Mouse (Mus musculus) cerebellum, adult 11 months (tissue): ENCODE measurements around the gene Fopnl.
A peak's percentile ranks its signal among the peaks of the same experiment; 100 is the strongest.

Source experiments
- DNase-seq: peaks from one replicate; pipeline ENCODE4 v3.0.0; 2022

Fopnl gene

DNA sequence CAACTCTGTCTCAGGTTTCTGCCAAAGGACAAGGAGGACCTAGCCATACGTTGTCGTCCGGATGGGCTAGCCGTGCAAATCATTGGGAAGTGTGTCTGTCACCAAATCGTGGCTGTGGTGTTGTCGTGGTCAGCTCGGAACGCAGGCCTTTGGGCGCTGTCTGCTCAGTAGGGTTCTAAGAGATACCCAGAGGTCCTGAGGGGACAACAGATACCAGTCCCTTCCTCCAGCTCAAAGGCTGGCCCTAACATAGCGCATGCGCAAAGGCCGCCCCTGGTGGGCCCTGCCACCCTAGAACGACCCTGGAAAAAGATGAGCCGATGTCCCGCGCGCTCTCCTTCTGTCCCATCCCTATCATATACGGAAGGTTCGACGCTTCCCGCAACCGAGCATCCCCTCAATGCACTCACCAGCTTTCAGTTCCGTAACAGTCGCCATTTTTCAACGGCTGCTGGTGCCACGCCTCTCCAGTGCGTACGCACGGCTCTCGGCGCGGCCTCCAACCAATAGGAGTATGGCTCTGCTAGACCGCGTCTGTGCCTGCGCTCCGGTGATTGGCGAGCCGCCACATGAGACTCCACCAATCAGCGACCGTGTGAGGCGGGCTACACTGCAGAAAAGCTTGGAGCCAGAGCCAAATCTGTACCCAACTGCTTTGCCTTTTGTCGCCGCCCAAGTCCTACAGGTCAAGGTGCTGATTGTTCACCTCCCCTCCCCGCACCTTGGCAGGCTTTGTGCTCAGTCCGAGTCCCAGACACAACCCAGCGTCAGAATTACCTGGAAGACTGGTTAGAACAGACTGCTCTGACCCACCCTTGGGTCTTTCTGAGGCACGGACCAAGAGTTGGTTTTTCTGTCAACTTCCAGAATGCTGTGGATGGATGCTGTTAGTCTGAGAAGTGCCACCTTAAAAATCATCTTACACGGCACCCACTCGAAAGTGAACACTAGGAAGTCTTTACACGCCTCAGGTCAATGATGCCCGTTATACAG lies at the start of gene Fopnl:
Fopnl (minus strand) TSS at position 522 of the 993 bp plus-strand sequence.
- peak; percentile 99 for DNase-seq

DNA sequence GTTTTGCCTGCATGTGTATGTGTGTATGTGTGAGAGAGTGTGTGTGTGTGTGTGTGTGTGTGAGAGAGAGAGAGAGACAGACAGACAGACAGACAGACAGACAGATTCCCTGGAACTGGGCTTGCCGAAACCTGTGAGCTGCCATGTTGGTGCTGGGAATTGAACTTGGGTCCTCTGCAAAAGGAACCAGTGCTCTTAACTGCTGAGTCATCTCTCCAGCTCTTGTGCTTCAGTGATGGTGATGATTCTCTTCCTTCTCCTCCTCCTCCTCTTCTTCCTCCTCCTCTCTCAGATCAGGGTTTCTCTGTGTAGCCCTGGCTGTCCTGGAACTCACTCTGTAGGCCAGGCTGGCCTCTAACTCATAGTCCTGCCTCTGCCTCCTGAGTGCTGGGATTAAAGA lies 48.8 kb upstream of the Fopnl start:
- no peak for DNase-seq

DNA sequence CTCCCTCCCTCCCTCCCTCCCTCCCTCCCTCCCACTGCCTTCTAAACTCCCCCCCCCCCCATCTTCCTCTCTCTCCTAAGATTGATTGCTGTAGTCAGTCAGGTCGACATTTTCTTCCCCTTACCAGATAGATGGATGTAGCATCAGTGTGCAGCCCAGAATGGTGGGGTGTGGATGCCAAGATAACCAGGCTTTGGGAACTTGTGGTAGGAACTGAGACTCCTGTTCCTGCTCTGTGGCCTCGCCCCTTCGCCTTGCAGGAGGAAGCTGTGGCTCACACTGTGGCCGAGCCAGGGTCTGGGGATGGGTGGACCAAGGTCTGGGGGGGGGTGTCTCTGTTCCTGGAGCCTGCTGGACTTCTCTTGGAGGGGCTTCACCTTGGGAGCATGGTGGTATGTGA lies 48.3 kb upstream of the Fopnl start:
- no peak for DNase-seq

DNA sequence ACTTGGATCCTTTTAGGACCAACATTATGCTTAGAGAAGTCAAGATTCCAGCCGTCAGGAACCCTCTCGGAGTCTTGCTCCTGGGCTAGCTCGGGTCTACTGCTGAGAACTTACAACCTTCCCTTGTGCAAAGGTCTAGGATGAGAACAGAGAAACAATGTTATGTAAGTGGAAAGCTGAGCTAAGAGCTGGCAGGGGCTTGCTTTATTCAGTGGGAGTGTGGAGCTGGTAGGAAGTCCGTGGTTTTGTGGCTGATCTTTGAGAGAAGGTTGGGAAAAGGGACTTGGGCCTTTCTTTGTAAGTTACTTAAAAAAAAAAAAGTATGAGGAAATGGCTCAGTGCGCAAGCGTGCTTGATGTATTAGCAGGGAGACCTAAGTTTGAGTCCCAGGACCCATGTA lies 46.9 kb upstream of the Fopnl start:
- DNase-seq, result no peak

DNA sequence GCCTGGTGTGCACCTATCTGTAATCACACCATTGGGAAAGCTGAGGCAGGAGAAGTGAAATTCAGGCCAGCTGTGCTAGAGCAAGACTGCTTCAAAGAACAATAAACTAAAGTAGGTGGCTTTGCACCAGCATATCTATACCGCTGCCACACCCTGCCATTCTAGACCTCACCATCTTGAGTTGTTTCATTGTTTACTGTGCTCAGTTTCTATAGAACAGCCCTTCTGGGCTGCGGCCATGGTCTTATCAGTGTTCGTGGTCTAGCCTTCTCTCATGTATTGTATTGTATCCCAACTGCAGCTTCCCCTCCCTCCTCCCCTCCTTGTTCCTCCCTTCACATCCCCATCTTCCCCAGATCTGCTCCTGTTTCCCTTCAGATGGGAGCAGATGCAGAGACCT lies 46.3 kb upstream of the Fopnl start:
- no peak for DNase-seq

DNA sequence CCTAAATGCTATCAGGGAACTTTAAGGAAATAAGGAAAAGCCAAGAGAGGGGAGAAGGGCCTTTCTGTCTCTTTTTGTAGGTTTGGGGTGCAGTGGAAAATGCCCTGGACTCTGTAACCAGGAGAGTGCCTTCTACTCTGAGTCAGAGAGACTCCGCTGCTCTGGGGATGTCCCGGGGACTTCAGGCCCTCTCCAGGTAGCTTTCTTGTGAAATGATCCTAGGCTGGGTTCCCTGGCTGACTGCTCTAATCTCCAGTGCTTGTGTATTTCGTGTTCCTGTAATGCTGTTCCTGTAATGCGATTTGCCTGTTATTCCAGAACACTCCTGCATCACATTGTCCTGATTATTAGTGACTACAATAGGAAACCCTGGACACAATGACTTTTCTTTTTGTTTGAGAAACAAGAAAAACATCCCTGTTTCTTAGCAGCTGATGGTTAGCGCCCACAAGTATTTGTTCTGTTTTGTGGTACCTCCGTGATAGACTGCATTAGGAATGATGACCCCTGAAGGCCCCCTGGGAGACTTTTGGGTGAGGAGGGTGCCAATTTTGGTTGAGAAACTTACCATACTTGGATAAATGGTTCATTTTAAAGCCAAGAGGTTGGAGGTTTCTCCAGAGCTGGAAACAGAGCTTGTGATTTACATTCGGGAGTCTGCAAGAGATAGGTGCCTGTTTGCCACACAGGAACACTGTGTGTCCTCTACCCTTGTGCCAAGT lies 45.1 kb upstream of the Fopnl start:
- DNase-seq, result no peak

DNA sequence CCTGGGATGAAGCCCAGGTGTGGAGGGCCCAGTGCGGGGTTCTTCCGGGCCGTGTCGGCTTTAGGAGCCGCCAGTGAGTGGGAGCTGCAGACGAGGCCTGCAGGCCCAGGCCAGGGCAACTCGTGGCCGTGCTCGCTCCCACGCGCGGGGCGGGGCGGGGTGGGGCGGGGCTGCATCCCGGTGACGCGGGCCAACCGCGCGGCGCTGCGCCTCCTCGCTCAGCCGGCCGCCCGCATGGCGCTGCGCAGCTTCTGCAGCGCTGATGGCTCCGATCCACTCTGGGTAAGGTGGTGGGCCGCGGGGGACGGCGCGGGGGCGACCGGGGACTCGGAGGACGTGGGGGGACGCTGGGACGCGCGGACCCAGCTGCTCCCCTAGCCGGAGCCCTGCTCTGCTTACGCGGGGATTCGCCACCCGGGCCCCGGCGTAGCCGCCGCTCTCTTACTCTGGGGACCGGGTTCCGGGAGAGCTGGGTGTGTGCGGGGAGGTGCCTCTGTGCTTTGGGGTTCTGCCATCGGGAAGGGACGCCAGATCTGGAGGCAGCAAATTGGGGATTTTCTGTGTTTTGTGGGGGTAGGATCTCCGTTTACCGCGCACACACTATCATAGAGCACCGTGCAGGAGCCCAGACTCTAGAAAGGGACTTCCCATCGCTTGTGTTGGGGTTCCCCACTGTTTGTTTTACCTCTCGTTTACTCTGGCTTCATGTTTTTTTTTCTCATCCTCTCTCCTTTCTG lies 44.3 kb upstream of the Fopnl start, which contains the start of gene Abcc1:
Abcc1 (plus strand) TSS at position 197 of the 737 bp plus-strand sequence.
- peak; percentile 76 for DNase-seq

DNA sequence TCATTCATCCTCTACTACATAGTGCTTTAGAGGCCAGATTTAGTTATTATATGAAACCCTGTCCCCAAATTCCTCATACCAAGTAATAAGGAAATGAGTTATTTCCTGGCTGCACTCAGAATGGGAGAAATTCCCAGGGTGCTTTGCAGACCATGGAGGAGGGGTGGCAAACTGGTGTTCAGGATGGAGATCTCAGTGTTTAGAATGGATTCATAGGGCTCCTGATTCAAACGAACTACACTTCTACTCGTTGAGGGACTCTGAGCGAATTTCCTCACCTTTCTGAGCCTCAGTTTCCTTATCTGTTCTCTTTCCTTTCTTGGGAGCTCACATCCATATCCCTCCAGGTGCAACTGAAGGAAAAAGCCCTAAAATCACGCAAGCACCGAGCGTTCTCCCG lies 43.7 kb upstream of the Fopnl start:
- DNase-seq, result no peak

DNA sequence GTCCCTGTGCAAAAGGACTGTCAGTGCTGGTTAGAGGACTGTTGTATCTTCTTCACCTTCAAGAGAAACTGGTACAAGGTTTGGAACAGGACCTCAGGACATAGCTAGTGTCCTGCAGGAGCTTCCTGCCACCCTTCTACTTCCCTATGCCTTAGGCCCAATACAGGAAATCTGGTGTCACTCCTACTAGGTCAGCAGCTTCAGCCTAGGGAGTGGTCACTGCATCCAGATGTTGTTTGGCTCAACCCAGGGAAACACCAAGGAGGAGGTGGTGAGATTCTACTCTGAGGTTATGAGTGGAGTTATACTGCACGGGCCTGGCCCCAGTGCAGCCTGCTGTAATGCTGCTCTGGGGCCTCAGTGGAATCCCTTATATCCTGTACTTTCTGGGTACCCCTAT lies 41.3 kb upstream of the Fopnl start:
- no peak for DNase-seq

DNA sequence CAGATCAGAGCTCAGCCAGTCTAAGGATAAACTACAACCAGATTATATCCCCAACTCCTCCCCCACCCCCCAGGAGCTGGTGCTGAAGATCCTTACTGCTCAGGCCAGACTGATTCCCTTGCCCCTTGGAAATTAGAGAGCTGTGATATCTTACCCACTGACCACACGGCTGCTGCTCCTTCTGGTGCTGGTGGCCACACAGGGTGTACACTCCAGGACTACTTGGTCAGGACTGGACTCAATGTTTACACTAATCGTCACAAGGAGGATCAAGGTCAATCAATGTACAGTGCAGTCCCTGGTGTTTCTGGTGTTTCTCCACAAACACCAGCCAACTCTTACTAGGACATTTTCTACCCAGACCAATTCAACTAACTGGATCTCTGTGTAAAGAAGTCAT lies 40.7 kb upstream of the Fopnl start:
- DNase-seq, result no peak

DNA sequence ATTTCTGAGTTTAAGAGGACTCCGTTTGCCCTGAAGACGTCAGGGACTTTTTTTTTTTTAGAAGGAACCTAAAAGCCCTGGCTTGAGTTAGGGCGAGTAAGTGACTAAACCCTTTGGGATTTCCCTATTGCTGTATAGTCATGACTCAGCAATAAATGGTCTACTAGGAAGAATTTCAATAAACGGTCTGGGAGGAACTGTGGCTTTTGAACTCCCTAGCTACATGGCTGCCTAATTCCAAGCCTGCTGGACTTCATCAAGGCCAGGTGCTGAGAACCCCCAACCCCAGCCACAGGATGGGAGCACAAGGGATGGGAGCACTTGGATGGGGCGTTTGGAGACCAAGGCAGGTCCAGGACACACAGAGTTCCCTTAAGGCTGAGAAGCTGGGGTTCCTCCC lies 35.5 kb upstream of the Fopnl start:
- DNase-seq, result no peak

DNA sequence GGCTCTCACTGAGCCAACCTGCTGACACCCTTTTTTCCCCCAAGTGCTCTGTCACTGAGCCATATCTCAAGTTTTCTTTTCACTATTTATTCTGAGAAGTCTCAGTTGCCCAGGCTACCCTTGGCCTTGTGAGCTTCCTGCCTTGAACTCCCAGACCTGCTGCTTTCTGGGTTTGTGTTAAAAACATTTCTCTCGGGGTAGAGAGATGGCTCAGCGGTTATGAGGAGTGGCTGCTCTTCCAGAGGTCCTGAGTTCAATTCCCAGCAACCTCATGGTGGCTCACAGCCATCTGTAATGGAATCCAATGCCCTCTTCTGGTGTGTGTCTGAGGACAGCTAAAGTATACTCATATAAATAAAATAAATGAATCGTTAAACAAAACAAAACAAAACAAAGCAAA lies 35.0 kb upstream of the Fopnl start:
- DNase-seq, result no peak

DNA sequence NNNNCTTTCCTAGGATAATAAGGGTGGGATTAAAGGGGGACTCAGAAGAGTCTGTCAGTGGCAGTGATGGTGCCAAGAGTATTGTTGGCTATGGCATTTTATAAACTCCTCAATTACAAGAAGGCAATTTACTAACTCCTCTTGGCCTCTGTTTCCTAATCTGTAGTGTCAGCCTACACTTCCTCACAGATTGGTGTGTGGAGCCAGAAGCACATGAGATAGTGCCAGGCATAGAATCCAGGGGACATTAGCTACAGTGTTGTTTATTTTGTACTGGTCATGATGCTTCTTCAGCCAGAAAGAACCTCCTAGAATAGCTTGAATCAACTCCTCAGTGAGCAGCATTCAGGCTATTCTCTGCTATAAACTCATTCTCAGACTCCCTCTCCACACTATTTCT lies 34.4 kb upstream of the Fopnl start:
- no peak for DNase-seq

DNA sequence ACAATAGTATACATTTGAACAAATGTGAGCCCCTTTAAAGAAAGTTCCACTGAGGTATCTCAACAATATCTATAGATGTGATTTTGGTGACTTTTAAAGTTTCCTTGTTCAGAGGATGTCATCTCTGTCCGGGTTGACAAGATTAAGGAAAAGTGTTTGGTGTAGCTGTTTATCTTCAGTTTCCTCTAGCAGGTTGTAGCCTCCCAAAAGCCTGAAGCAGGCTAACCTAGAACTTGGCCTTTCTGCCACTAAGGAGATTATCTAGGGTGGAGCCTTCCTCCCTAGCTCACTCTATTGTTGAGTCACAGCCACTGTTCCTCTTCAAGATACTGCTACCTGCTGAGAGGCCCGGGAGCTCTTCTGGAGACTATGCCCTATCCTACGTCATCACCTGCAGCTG lies 27.8 kb upstream of the Fopnl start:
- DNase-seq, result no peak

DNA sequence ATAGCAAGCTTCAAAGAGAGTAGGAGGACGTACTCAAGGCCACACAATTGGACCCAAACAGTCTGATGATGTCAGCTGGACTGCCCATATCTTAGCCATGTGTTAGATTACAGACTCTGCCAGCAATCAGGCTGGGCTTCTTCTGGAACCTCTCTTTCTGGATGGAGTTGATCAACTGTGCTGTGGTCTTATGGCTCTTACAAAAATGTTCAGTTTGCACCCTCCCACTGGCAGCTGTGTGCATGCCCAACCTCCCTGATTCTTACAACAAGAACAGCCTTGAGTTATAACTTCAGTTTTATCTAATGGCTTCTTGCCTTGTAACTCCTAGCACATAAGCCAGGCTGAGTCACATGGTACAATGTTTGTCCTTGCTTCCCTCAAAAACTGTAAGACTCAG lies 11.0 kb upstream of the Fopnl start:
- DNase-seq, result no peak

DNA sequence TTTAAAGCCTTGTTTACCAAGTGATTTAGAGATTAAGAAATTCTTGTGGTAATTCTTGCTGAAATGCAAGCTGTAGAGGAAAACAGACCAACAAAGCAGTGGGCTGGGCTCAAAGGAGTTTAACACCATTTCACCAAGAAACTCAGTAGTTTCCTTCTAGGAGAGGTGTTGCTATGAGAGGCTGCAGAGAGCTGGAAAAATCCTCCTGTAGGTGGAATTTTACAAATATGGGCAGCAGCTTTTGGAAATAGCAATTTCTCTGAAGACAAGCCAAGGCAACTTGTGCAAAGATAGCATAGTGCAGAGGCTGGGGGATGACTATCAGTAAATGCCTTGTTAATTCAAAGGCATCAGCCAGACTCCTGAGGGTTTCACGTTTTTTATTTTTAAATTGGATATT lies 3.3 kb upstream of the Fopnl start:
- no peak for DNase-seq

DNA sequence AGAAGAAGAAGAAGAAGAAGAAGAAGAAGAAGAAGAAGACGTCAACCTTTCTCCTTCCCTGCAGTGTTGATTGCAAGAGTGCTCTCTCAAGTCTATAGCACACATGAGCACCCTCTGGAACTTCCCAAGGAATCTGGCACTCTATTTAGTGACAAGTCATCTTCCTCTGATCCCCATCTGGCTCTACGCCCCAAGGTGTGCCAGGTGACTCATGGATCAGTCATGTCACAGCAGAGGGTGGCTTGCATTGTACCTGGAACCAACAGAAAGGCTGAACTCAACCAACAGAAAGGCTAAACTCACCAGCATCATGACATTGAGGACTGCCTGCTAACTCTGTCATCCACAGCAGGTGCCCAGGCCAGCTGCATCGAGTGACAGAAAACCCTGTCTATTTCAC lies 2.5 kb upstream of the Fopnl start:
- no peak for DNase-seq

DNA sequence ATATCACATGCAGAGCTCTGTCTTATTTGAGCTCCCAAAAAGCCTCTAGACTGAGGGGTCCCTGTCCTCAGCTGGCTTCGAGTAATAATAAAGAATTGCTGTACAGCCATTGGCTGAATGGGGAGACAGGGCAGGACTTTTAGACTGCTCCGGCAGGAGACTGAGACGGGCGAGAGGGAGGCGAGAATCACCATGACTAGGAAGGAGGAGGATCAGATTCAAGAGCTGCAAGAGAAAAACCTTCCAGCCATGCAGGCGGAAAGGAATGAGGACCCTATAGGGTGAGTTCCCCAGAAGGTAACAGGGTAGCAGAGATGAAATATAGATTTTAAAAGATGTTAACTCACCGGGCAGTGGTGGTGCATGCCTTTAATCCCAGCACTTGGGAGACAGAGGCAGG lies 4.3 kb downstream of the Fopnl start:
- no peak for DNase-seq

DNA sequence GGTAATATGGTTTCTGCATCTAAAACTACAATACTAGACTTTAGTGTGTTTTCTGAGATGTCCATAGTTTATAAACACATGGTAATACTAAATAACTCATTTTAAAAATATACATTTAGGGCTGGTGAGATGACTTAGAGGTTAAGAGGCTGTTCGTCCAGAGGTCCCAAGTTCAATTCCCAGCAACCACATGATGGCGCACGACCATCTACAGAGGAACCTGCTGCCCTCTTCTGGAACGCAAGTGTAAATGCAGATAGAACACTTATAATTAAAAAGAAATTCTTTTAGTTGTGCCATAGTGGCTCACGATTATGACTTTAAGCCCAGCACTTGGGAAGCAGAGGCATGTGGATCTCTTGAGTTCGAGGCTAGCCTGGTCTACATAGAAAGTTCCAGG lies 5.8 kb downstream of the Fopnl start:
- DNase-seq, result no peak

DNA sequence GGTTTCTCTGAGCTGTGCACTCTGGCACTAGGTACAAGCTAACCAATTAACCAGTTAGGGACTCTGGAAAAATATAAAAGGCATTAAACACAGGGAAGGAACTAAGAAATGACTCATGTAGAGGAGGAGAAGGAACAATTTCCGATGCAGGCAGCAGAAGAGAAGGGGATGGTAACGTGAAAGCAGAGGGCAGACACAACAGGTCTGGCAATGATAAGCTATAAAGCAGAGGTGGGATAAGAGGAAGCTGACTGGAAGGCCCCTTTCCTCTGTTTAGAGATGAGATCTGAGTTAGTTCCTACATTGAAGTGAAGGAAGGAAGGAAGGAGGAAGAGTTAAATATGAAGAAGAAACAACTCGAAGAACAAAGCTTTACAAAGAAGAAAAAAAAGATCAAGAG lies 7.4 kb downstream of the Fopnl start:
- DNase-seq, result no peak

DNA sequence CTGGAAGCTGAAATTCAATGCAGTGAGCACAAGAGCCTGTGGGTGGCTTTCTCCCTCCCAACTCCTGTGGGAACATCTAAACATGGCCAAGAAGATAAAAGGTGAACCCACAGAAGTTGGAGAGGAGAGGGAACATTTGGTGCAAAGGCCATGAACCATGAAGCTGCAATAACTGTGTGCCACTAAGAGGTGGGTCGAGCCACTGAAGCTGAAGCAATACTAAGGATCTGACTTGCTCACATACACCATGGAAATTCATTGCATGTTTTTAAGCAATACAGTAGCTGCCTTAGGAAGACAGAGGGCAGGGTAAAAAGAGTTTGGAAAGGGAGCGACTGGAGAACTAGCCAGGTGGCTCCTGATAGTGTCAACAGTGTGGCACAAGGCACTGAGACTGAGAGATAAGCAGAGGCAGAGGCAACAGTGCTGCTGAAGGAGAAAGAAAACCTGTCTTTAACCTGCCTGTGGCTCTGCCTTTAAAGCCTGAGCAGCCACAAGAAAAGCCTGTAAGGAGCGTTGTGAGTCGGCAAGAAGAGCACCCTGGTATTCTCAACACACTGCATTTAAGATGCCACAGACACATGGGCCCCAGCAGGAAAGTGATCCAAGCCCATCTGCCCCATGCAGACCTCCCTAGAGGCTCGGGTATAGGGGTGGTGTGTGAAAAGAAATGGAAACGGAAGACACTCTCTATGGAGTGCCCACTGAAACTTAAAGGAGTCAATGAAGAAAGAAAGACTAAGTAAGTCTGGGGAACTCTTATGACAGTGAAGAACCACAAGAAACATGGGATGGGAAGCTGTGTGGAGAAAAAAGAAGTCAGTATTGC lies 8.7 kb downstream of the Fopnl start:
- DNase-seq, result no peak

DNA sequence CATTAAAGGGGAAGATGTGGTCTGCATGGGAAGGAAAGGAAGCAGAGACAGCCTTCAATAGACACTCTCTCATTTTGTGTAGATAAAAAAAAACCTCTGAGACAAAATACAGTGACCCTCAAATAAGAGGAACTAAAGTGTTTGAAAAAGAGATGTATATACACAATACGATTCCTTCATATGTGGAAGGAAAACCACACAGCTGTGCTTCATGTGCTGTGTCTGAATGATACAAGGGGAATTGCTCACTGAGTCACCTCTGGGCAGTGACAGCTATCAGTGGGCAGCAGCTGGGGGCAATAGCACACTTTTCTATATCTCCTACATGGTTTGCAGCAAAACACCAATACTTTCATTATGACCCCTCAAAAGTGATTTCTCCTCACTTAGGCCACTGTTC lies 9.8 kb downstream of the Fopnl start:
- no peak for DNase-seq

DNA sequence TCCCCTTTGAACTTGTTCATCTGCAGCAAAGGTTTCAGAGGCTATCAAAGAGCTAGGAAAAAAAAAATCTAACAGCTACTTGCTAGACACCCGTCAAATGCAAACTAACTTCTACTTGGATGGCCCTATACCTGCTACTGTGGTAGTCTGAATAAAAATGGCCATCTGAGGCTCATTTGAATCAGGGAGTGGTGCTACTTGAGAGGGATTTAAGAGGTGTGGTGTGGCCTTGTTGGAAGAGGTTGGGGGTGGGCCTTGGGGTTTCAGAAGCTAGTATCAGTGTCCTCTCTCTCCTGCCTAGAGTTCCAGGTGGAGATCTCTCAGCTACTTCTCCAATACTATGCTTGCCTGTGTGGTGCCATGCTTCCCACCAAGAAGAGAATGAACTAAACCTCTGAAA lies 10.8 kb downstream of the Fopnl start:
- DNase-seq, result no peak
